Mouse (Mus musculus) mouse embryonic stem cell (cell line): ENCODE results near the gene Pdf.
"Not testable (repeated sequence)": the region's sequence is repeated elsewhere in the genome, so short reads cannot be mapped to it uniquely, and the experiment has no call there.

ENCODE experiments used
- in situ Hi-C, 2 experiments: fragments of 300-500 bp; cut with MboI; formaldehyde crosslinking; loops; 1 replicate in 1 of 2; 3 replicates in 1 of 2; pipeline ENCODE4 v1.14.3; 2019 to 2020; ENCODE audit warnings: low sequenced_read_pairs in 2 of 2, low pct_unique_long_range_greater_than_20kb in 1 of 2, mixed read lengths in 1 of 2; ENCODE audit not compliant: unreplicated experiment in 1 of 2

Gene Pdf

DNA sequence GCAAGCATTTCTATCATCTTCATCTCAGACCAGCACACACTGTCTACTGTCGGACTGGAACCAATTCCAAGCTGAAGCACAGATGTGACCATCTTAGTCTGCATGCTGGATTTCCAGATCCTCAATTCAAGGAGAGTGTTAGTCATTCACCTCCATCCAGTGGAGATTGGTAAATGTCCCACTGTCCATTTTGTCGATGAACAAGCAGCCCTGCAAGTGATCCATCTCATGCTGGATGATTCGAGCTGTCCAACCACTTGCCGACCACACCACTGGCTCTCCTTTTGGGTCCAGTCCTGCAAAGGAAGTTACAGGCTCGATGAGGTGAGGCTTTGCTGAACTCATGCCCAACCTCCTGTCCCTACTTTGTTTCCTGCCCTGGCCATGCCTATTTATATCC, 1.4 kb downstream of the Pdf start:
- in situ Hi-C loops, result no loop called here

DNA sequence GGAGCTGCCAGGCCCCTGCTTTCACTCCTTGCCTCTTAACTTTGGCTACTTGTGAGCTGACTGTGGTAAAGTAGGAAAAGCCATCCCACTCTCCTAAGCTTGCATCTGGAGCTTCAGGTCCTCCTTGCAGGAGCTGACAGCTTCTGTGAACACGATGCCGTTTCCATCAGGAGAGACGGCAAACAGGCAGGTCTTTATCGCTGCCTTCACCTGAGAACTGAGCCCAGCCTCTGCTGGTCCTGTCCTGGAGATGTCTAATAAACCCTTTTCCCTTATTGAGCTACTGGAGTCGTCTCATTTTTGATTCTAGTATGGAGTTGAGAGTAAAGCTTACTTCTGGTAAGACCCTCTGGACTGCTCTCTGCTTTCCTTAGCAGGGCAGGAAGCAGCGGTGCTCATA, 2.9 kb downstream of the Pdf start:
- in situ Hi-C loops, result no loop called here

DNA sequence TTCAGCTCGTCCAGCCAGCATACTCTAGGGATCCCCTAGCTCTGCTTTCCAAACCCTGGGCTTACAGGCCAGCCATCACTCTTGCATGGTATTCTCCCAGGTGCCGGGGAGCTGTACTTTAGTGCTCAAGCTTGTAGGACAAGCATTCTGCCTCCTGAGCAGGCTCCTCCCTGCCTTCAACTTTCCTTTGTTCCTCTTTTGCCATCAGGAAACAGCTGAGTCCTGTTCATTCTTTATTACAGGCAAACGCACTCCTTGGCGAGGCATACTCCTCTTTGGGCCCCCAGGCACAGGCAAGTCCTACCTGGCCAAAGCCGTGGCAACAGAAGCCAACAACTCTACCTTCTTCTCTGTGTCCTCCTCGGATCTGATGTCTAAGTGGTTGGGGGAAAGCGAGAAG, 7.8 kb downstream of the Pdf start:
- in situ Hi-C loops, result no loop called here

DNA sequence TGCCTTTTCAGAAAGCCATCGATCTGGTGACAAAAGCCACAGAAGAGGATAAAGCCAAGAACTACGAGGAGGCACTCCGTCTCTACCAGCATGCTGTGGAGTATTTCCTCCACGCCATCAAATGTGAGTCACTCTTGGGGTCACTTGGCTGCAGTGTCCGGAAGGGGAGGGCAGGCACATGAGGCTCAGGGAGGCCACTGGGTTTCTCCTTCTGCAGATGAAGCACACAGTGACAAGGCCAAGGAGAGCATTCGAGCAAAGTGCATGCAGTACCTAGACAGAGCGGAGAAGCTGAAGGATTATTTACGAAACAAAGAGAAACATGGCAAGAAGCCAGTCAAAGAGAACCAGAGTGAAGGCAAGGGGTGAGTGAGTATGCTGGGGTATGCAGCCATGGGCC, 11.8 kb downstream of the Pdf start:
- in situ Hi-C loops, result no loop called here

DNA sequence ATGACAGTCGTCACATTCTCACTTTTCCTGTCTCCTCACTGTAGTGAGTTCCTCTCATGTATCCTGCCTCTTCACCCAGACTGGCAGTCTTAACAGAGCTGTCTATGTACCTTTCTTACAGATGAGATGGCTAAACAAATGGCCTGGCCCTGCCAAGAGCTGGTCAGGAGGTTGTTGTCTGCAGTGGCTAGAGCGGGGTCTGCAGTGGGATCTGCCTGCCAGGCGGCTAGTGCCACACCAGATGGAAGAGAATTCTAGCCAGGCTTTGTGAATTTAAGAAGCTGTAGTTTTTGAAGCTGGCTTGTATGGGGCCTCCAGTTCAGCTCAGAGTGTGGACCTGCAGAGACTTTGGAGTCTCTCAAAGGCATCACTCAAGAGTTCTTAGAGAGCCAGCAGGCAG, 12.8 kb downstream of the Pdf start:
- in situ Hi-C loops, result no loop called here

DNA sequence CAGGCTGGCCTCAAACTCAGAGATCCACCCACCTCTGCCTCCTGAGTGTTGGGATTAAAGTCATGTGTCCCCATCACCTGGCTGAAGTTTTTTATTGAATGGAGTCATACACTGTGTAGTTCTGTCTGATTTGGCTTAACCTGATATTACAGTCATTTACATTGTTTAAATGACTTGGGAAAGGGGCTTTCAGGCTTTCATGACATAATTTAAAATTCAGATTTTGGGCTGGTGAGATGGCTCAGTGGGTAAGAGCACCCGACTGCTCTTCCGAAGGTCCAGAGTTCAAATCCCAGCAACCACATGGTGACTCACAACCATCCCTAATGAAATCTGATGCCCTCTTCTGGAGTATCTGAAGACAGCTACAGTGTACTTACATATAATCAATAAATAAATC, 14.8 kb downstream of the Pdf start:
- in situ Hi-C loops, result not testable (repeated sequence)

DNA sequence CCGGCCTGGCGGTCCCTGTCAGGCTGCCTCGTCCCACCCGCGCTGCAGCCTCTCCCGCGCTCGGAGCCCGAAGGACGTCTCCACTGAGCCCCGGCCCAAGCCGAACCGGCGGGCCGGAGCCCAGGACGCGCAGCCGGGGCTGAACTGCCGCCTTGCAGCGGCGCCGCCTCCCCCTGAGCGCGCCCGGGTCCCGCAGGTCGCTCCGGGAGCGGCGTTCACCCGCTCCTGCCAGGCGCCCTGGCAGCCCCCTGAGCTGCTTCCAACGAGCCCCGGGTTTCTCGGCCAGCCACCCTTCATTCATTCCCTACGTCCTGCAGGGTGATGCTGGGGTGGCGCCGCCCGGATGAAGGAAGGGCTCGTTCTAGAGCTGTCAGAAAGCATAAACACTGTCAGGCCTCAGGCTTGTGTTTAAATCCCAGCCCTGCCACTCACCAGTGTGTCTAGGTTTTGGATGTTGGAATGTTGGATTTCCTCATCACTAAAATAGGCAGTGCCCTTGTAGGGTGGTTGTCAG, 16.8 kb downstream of the Pdf start:
- in situ Hi-C loops, result no loop called here

DNA sequence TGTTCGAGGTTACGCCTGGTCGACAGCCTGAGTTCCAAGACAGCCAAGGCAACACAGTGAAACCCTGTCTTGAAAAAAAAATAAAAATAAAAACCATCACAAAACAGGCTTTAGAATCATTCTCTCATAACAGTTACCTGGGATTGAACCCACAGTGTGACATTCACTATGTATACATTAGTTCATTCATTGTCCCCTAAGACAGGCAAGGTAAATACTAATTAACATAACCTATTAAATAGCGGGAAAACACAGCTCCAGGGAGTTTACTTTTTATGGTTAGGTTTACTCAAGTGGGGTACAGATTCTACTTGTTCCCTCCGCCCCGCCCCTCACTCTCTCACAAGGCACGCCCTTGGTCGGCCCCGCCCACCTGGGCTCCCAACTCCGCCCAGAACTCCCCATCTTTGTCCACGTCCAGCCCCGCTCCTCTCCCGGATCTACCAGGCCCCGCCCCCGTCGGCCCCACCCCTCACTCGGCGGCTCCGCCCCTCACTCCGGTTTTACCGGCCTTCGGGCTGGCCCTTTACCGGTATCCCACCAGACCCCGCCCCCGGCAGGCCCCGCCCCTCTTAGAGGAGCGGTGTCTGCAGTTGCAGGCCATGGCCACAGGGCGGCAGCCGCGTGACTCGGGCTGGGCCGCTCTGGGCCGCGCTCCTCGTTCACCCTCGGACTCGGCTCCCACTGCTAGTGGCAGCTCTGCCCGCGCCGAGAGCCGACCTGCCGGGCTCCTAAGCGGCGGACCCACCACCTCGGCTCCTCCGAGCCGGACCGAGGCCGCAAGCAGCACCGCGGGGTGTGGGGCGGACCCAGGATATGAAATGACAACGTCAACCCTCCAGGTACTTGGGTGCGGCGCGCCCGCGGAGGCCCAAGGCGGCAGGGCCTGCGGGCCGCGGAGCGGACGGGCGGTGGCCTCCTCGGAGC, 17.5 kb downstream of the Pdf start, which contains the start of gene Vps4a:
Gene Vps4a, plus strand, starts transcription at position 573 of the 927 bp plus-strand sequence.
- in situ Hi-C loops, result no loop called here

DNA sequence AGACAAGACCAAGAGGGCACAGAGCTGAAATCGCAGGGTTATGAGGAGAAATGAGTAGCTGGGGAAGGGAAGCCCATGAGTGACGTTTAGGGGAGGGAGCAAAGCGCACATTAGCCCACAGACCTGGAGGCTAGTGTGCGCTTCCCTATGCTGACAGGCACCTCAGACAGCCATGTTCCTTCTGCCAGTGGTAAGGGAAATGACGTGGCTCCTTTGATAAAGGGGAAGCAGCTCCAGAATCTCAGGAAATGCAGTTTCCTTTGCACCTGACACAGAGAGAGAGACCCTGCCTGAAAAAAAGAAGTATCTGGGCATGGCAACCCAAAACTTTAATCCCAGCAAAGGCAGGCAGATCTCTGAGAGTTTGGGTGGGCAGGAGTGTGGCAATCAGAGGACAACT, 18.4 kb downstream of the Pdf start:
- in situ Hi-C loops, result no loop called here

DNA sequence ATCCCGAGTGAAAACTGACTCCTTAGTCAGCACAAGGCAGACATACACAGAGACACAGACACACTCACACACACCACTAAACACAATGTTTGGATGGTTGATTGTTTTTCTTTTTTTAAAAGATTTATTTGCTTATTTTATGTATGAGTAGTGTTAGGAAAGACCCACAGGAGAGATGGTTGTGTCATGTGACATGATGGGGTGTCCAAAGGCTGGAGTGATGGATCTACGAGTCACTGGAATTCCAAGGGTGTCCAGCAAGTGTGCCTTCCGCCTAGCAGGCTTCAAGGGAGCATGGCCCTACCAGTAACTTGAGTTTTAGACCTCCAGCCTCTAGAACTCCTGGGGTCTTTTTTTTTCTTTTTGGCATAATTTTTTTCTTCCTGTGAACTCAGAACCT, 19.1 kb downstream of the Pdf start:
- in situ Hi-C loops, result no loop called here

DNA sequence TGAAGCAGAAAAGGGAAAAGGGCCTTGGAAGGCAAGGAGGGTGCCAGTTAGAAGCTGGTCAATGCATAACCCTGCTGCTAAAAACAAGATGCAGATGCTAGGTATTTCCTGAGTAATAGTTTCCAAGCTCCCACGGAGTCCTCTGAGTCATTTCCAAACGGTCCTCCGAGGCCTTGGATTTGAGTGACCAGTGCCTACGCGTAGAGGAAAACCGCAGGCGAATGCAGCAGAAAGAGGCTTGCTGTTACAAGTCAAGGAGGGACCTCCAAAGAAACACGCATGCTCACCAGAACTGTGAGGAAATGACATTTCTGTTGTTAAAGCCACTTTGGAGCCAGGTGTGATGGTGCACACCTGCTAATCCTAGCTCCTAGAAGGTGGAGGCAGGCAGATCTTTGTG, 24.9 kb downstream of the Pdf start:
- in situ Hi-C loops, result loop anchor here (25.0 kb wide), 1 partner anchor 311 kb away; no protein-coding TSS in a partner anchor

DNA sequence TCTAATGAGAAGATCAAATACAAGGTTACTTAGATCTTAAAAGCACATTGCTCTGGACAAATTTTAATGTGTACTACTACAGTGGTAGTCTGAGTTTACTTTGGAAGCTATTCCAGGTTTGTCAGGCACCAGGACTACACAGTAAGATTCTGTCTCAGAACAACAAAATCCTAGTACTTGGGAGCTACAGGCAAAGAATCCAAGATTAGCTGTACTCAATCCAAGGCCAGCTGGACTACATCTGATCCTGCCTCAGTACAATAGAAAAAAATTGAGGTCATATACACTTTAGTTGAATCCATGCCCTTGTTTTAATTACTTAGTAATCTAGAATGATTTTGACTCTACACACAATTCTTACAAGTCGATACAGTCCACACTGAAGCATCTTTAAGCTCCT, 33.5 kb downstream of the Pdf start:
- in situ Hi-C loops, result loop anchor here (25.0 kb wide), 1 partner anchor 303 kb away; no protein-coding TSS in a partner anchor

DNA sequence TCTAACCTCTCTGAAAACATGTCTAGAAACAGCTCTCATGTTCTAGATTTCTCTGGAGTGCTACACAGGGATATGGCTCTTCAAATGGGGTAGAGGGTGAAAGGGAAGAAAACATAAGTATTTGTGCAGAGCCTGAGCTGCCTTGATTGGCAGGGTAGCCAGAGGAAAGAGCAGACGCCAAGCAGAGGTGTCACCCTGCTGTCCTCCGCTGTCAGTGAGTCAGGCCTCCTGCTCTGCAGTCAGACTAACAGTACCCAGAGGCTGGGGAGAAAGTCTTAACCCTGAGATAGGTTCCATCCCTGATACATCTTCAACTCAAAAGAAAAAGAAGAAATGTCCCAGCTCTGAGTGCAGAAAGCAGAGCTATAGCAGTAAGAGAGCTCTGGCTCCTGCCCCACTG, 35.7 kb downstream of the Pdf start:
- in situ Hi-C loops, result loop anchor here (25.0 kb wide), 1 partner anchor 300 kb away; no protein-coding TSS in a partner anchor

DNA sequence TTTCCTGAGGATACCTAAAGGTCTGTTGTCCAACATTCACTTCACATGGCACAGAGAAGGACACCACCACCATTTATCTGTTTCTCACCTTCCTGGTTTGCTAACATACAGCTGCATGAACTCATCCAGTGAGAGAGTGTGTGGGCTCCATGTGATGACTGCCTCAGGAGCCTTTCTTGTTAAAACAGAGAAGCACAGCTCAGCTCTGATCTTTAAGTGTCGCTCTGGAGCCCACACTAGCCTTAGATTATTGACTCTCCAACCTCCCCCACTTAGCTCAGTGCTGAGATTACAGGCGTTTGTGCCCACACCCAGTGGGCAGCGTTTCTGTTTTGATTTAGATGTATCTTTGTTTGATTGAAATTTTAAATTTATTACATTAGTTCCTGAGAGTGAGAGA, 40.6 kb downstream of the Pdf start:
- in situ Hi-C loops, result loop anchor here (25.0 kb wide), 1 partner anchor 295 kb away; no protein-coding TSS in a partner anchor

DNA sequence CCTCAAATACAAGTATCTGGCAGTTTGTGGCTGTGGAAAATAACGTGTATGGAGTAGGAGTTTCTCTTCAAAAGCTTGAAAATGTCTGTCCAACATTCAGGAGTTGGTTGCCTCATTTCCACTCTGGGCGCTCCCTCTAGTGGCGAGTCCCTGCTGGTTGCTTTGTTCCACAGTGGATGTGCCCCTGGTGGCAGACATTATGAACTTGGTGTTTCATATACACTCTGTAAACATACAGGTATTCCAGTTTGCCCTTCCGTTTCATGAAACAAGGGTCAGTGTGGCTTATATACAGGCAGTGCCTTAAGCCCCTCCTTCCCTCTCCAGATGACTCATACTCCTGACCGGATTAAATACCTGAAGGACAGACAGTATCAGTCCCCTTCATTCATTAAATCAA, 45.9 kb downstream of the Pdf start:
- in situ Hi-C loops, result loop anchor here (25.0 kb wide), 1 partner anchor 290 kb away; no protein-coding TSS in a partner anchor

DNA sequence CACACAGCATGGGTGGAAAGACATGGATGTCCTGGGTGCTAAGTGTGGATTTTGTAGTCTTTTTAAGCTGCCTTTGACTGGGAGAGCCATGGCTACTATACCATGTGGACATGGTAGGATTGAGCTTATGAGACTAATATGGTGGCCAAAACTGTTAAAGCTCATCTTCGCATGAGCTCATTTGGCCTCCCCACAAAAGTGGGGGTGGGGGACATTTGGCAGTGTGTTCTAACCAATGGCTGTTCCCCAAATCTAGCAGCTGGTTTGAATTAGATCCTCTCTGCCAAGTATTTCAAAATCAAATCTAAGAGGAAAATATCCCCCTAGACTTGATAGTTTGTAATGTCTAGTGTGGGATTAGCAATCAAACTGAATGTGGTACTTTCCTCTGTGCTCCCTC, 49.3 kb downstream of the Pdf start:
- in situ Hi-C loops, result no loop called here

DNA sequence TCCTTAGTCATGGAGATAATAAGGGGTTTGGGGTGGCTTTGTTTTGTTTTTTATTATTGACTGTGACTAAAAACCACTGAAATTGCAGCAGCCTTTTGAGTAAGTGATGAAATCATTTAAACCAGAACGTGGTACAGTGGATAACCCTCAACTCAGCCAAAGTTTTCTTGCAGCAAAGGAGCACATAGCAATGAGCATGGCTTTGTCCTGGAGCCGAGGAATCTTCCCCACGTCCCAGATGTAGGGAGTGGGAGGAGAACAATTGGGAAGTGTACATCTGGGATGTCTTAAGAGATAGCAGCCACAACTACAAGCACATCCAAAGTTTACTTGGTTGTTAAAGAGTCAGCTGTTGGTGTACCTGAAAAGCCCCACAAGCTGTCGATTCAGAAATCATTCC, 51.0 kb downstream of the Pdf start:
- in situ Hi-C loops, result no loop called here

DNA sequence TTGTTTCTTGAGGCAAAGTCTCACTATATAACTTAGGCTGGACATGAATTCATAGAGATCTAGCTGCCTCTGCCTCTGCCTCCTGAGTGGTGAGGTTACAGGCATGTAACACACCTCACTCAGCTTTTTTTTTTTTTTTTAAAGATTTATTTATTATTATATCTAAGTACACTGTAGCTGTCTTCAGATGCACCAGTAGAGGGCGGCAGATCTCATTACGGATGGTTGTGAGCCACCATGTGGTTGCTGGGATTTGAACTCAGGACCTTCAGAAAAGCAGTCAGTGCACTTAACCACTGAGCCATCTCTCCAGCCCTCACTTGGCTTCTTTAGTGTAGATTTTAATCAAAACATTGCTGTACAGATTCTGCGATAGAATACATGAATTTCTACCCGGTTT, 52.1 kb downstream of the Pdf start:
- in situ Hi-C loops, result not testable (repeated sequence)
